Mouse (Mus musculus) testis, adult 2 months (tissue): ENCODE data around the gene Tma7.

ENCODE experiments used
- CTCF ChIP-seq: fragments of 200-500 bp; IDR thresholded peaks from 2 replicates; pipeline ENCODE4 v1.5.1; 2012; ENCODE audit warnings: low read depth, mild to moderate bottlenecking, inconsistent platforms, low read length, moderate library complexity; ENCODE audit not compliant: control insufficient read depth, insufficient read depth, insufficient replicate concordance
- POLR2A ChIP-seq: fragments of 200-500 bp; IDR thresholded peaks from 2 replicates; pipeline ENCODE4 v1.6.1; 2012; ENCODE audit warnings: low read depth, mild to moderate bottlenecking, inconsistent platforms, low read length, moderate library complexity; ENCODE audit not compliant: control insufficient read depth

- TF ChIP-seq CTCF (no peak), POLR2A (no peak)
Measured at GRCm38 (mm10) chr9:109038901-109039364, 43.5 kb downstream of the Tma7 start.
